Comparison of ENCODE assay signal across 8 mouse cellular contexts in the genomic region with DNA sequence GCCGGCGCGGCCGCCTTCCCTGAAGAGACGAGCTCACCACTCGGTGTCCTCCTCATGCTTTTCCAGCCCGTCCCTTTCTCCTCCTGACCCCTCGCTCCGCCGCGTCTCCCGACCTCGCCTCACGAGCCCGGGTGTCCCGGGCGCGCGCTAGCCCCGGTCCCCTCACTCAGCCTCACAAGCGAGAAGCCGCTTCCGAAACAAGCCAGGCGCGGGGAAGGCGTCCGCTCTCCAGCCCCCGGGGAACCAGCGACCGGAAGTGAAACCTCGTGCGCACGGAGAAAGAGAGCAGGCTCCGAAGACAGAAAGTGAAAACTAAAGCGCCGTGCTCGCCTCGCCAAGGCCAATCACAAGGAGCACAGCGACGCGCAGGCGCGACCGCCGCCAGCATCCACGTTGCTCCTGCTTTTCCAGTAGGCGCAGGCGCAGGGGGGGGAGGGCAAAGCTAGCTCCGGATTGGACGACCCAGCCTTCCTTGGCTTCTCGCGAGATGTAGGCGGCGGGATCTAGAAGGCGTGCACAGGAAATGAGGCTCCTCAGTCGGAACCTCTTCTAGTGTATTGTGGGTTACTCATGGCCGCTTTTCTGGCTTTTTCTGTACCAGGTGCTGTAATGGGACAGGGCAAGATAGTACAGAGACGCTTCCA. TPM values are rescaled to one million over a fixed set of nuclear protein-coding genes. Genes with fewer than 3 reads are reported as not detected.
A peak's percentile ranks its signal among the peaks of the same experiment; 100 is the strongest.
DNase-seq lines count a peak whose midpoint lies in the region; ATAC-seq lines count a peak whose summit lies in the region.

Gene Fam208b, minus strand, starts transcription at position 314 of the 644 bp plus-strand sequence.

- H3K27ac ChIP-seq in intestine, embryonic 14.5 days (ENCODE audit: low read depth) = peak within 1 kb of the TSS; percentile 95

- WGBS in intestine, embryonic 14.5 days = under 1% methylated on average over 57 of the region's 58 CpGs

- peak within 1 kb of the TSS; percentile 82 for H3K9ac ChIP-seq in intestine, embryonic 14.5 days (ENCODE audit: low read length)

- intact Hi-C loops in left cerebral cortex, postnatal 14 days (cut with DNase I) = no loop called here

- DNase-seq in adrenal gland, adult 18-20 months (ENCODE audit: low spot score in 2 of 2) = peak; percentile 92 to 94
- peak; percentile 99 for DNase-seq in embryo, embryonic 11 days
- peak; percentile 98 for DNase-seq in gastrocnemius, postnatal 25 days
- DNase-seq in intestine, embryonic 14.5 days (ENCODE audit: low spot score) = peak; percentile 97
- peak; percentile 99 for DNase-seq in left cerebral cortex, postnatal 14 days (ENCODE audit: low spot score in 2 of 2)
- DNase-seq in mesoderm, embryonic 11.5 days (ENCODE audit: low read depth, low spot score) = peak; percentile 99
- DNase-seq in right cerebral cortex, postnatal 36 days (ENCODE audit: low spot score in 2 of 2) = peak; percentile 99
- DNase-seq in yolk sac, embryonic 10.5 days (ENCODE audit: low spot score) = peak; percentile 99

- H3K4me3 ChIP-seq in intestine, embryonic 14.5 days (ENCODE audit: low read depth, low read length) = peak within 1 kb of the TSS; percentile 93

- peak; percentile 99 for ATAC-seq in intestine, embryonic 14.5 days (replicated peaks; ENCODE audit: low FRiP score, low TSS enrichment, low read depth)

- H3K4me1 ChIP-seq in intestine, embryonic 14.5 days (replicated peaks; ENCODE audit: control insufficient read depth, insufficient read depth, low read length) = no peaks in the 10 kb centered on the region

- peaks cover 3% of the 10 kb centered on the region; the same call in 1 of the 2 replicates for H3K9me3 ChIP-seq in intestine, embryonic 14.5 days (ENCODE audit: control insufficient read depth, low read length)

- peak within 1 kb of the TSS; percentile 66 for H3K4me2 ChIP-seq in intestine, embryonic 14.5 days (ENCODE audit: low read length)

- H3K27me3 ChIP-seq in intestine, embryonic 14.5 days (replicated peaks; ENCODE audit: control insufficient read depth, insufficient read depth, low read length) = no peaks in the 10 kb centered on the region

- no peaks in the 10 kb centered on the region for H3K36me3 ChIP-seq in intestine, embryonic 14.5 days (ENCODE audit: control insufficient read depth, insufficient read depth, low read length)

RNA-seq across cellular contexts. Expression of gene Fam208b, which starts in this region (rescaled TPM):
- 10 to 100 TPM; 17.4 to 19.9 TPM for total RNA-seq in adrenal gland, adult 18-20 months (2021)
- 1 to 10 TPM; 6.6 to 7.6 TPM for total RNA-seq in gastrocnemius, postnatal 25 days (2021)
- 13.8 and 17.3 TPM in 2 replicates for polyA plus RNA-seq in intestine, embryonic 14.5 days (2014; fragmentation: Nextera tagmentation; extraction: Ambion mirVana)
- 10 to 100 TPM; 24.3 TPM for total RNA-seq in left cerebral cortex, postnatal 14 days (2021)

Comparison
In these comparisons a context has a peak if more than half of its experiments do, and no peak if none do; other contexts are left out.
1. Peak in every context shown above with its lines: DNase-seq, ATAC-seq, H3K4me3 ChIP-seq and H3K27ac ChIP-seq.